Mouse (Mus musculus) forebrain, embryonic 12.5 days (tissue): ENCODE measurements around the gene Gphb5. TPM values are rescaled to one million over a fixed set of nuclear protein-coding genes. Genes with fewer than 3 reads are reported as not detected.

ENCODE experiments used
- ATAC-seq: fragments of 200-750 bp; cut with Nextera tagmentation; 2 replicates; pipeline ENCODE4 v1.8.0; 2017; ENCODE audit warnings: moderate TSS enrichment; ENCODE audit not compliant: low FRiP score
- H3K27ac ChIP-seq: fragments of 300-500 bp; sonication (generic); 2 replicates; pipeline ENCODE4 v1.5.1; 2016; ENCODE audit warnings: mild to moderate bottlenecking
- H3K27me3 ChIP-seq: fragments of 300-500 bp; sonication (generic); 2 replicates; pipeline ENCODE4 v1.6.1; 2016; ENCODE audit warnings: mild to moderate bottlenecking
- H3K36me3 ChIP-seq: fragments of 300-500 bp; sonication (generic); replicated peaks from 2 replicates; pipeline ENCODE4 v1.6.1; 2016; ENCODE audit warnings: mild to moderate bottlenecking
- H3K4me1 ChIP-seq: fragments of 300-500 bp; sonication (generic); 2 replicates; pipeline ENCODE4 v1.6.1; 2016
- H3K4me2 ChIP-seq: fragments of 300-500 bp; sonication (generic); 2 replicates; pipeline ENCODE4 v1.6.1; 2016; ENCODE audit warnings: mild to moderate bottlenecking, moderate library complexity
- H3K4me3 ChIP-seq: fragments of 300-500 bp; sonication (generic); replicated peaks from 2 replicates; pipeline ENCODE4 v1.5.1; 2016; ENCODE audit warnings: mild to moderate bottlenecking
- H3K9ac ChIP-seq: fragments of 300-500 bp; sonication (generic); 2 replicates; pipeline ENCODE4 v1.6.1; 2016; ENCODE audit warnings: mild to moderate bottlenecking
- H3K9me3 ChIP-seq: fragments of 300-500 bp; sonication (generic); 2 replicates; pipeline ENCODE4 v1.6.1; 2016
- WGBS: fragments of 180-500 bp; shearing (Covaris S2); methylation state at CpG from one replicate; pipeline ENCODE4 v1.1.7; 2016; 5-methylcytosine and 5-hydroxymethylcytosine counted together
- polyA plus RNA-seq: library from polyadenylated mRNA; unstranded; fragments of >200 nt; fragmentation: Nextera tagmentation; extraction: Ambion mirVana; gene quantifications from 2 replicates; pipeline ENCODE4 v1.2.1, GENCODE M21; 2016

Gene Gphb5
- polyA plus RNA-seq, 1 experiment from 2014 or later = not detected

DNA sequence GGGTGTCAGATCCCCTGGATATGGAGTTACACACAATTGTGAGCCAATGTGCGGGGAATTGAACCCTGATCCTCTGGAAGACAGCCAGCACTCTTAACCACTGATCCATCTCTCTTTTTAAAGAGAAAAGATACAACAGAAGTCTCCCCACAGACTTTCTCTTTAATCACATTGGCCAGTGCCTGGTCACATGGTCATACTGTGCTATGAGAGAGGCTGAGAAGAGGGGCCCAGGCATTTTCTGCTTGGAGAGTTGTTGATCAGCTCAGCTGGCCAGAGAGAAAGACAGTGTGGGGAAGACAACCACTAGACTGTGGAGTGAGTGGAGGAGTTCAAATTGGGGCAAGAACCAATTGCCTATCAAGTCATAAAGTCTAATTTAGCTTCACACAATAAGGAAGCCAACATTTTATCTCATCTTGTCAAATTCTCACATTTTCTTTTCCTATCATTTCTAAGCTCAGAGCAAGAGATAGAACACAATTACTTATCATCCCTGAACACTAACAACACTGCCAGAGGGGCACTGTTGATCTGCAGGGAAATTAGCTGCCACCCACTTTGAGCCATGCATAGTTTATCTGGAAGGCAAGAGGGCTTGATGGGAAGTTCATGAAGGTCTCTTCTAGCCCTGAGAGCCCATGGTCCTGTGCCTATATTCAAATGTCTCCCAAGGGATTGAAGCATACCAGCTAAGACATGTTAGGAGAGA is 13.3 kb upstream of the Gphb5 start:
- Histone ChIP-seq H3K36me3 (no peaks in the 10 kb centered on the region), H3K9ac (no peak overlapping the region), H3K27me3 (no peaks in the 10 kb centered on the region), H3K9me3 (0 out of 2 replicates have a peak, but pooled peaks cover 2% of the 10 kb centered on the region), H3K4me2 (no peak overlapping the region), H3K4me3 (no peak overlapping the region), H3K4me1 (no peaks in the 10 kb centered on the region), H3K27ac (no peak overlapping the region)
- WGBS = 100% methylated on average over 1 of the region's 1 CpGs
- ATAC-seq = no peak

DNA sequence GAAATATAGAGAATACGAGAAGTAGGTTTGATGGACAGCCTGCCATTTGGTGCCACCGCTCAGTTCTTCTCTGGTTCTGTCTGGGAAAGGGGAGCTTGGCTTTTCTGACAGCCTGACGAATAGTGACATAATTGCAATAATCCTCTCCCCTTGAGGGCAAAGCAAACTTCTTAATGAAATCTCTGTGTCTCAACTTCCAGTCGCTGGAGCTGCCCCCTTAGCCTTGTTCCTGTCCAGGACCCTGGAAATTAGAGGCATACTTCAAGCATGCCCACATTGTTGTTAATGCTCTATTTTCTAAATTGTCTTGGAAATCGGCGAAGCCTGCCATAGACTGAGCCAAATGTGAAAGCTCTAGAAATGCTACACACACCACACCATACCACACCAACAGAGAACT is 12.1 kb upstream of the Gphb5 start:
- Histone ChIP-seq H3K4me3 (no peak overlapping the region), H3K27ac (no peak overlapping the region), H3K36me3 (no peaks in the 10 kb centered on the region), H3K9me3 (0 out of 2 replicates have a peak, but pooled peaks cover 2% of the 10 kb centered on the region), H3K27me3 (no peaks in the 10 kb centered on the region), H3K4me2 (no peak overlapping the region), H3K9ac (no peak overlapping the region), H3K4me1 (no peaks in the 10 kb centered on the region)
- WGBS = 69% methylated on average over 6 of the region's 6 CpGs
- ATAC-seq = no peak

DNA sequence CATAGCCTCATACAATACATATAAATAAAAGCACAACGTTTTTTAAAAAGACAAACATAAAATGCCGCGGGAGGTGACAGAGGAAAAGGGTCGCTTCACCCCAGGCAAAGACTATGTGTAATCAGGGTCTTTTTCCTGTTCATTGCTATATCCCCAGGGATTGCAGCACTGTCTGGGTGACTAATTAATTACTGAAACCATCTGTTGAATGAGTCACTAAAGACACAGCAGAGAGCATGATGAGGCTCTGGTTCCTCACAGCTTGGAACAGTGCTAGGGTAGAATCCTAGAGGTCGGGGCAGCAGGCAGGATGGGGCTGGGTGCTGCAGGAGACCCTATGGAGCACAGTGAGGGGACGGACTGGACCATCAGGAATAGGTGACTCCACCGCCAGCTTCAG is 9.3 kb upstream of the Gphb5 start:
- H3K4me2 ChIP-seq = no peak overlapping the region
- 84% methylated on average over 7 of the region's 7 CpGs for WGBS

DNA sequence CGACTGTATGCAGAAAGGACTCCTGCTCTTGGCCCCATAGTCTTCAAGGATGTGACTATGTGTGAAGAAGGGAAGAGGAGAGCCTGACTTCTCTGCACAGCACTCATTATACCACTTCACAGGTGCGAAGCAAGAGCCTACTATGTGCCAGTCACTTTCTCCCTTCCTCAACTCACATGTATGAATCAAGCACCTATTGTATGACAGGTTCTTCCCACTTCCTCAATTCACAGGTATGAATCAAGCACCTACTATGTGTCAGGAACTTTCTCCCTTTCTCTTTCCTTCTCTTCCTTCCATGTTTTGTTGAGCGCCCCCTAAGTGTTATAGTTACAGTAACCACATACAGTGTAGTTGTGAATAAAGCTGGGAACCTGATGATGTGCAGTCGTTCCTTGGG is 8.2 kb upstream of the Gphb5 start:
- Histone ChIP-seq H3K9me3 (no peaks in the 10 kb centered on the region), H3K27ac (no peak overlapping the region), H3K4me1 (no peaks in the 10 kb centered on the region), H3K4me3 (no peak overlapping the region), H3K9ac (no peak overlapping the region), H3K36me3 (no peaks in the 10 kb centered on the region), H3K27me3 (no peaks in the 10 kb centered on the region), H3K4me2 (no peak overlapping the region)
- no peak for ATAC-seq
- WGBS = 87% methylated on average over 4 of the region's 4 CpGs

More for the DNA sequence above, 9.3 kb upstream of the Gphb5 start:
- no peaks in the 10 kb centered on the region for H3K36me3 ChIP-seq
- H3K9ac ChIP-seq = no peak overlapping the region
- H3K9me3 ChIP-seq = no peaks in the 10 kb centered on the region
- H3K4me1 ChIP-seq = no peaks in the 10 kb centered on the region
- no peak overlapping the region for H3K4me3 ChIP-seq
- H3K27me3 ChIP-seq = no peaks in the 10 kb centered on the region
- ATAC-seq = no peak
- no peak overlapping the region for H3K27ac ChIP-seq

DNA sequence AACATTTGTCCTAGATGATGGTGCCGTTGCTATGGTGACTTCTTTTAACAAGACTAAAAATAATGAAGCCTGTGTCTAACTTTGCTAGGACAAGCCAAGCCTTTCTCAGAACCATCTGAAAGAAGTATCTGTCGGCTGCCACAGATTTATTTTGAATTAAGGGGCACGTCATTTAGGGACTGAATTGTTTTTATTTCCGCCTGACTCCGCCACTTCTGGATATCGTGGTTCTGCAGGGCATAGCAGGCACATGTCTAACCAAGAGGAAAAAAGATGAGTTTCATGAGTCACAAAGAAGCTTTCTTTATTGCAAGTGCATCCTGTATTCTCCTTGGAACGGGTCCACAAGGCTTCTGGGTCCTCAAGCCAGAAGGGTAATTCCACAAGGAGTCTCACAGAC is 7.8 kb upstream of the Gphb5 start:
- no peak overlapping the region for H3K9ac ChIP-seq
- no peaks in the 10 kb centered on the region for H3K27me3 ChIP-seq
- H3K36me3 ChIP-seq = no peaks in the 10 kb centered on the region
- no peak for ATAC-seq
- H3K4me1 ChIP-seq = no peaks in the 10 kb centered on the region
- no peak overlapping the region for H3K4me3 ChIP-seq
- no peak overlapping the region for H3K4me2 ChIP-seq
- H3K9me3 ChIP-seq = no peaks in the 10 kb centered on the region
- no peak overlapping the region for H3K27ac ChIP-seq
- WGBS = 83% methylated on average over 7 of the region's 7 CpGs

DNA sequence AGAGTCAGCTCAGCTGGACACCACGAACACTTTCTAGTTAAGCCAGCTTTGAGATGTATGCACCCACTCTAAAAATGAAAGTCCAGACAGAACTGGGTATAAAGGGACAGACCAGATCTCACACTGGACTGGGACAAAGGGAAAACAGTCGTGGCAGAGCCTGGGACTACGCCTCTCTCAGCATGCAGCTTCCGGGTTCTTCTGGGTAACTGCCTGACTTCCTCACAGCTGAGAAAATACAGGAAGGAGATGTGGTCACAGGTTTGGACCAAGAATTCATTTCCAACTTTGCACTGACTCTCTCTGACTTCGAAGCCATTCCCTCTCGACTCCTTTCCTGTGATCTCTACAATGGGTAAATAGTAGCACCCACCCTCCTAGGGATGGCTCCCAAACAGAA is 1.6 kb downstream of the Gphb5 start:
- no peak for ATAC-seq
- Histone ChIP-seq H3K4me3 (no peak overlapping the region), H3K9ac (no peak overlapping the region), H3K36me3 (no peaks in the 10 kb centered on the region), H3K4me1 (no peaks in the 10 kb centered on the region), H3K4me2 (no peak overlapping the region), H3K9me3 (no peaks in the 10 kb centered on the region), H3K27ac (no peak overlapping the region), H3K27me3 (no peaks in the 10 kb centered on the region)
- 75% methylated on average over 6 of the region's 6 CpGs for WGBS

DNA sequence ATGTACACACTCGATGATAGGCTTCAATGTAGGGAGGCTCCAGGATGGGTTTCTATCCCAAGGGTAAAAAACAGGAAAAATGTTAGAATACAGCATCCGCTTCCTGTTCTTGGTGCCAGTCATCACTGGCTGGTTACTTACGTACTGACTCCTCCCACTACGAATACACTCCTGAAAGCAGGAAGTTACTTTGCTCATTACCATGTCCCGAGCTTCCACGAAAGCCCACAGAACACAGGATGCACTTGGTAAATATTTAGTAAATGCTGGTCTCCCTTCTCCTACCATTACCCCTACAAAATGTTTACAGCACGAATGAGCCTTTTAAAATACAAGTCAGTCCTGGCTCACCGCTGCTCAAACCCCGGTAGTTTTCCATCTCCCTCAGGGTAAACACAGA is 3.6 kb downstream of the Gphb5 start:
- no peaks in the 10 kb centered on the region for H3K4me1 ChIP-seq
- H3K9me3 ChIP-seq = no peaks in the 10 kb centered on the region
- H3K4me2 ChIP-seq = no peak overlapping the region
- H3K27ac ChIP-seq = no peak overlapping the region
- H3K9ac ChIP-seq = no peak overlapping the region
- ATAC-seq = no peak
- no peak overlapping the region for H3K4me3 ChIP-seq
- H3K36me3 ChIP-seq = no peaks in the 10 kb centered on the region
- no peaks in the 10 kb centered on the region for H3K27me3 ChIP-seq
- 89% methylated on average over 9 of the region's 9 CpGs for WGBS

DNA sequence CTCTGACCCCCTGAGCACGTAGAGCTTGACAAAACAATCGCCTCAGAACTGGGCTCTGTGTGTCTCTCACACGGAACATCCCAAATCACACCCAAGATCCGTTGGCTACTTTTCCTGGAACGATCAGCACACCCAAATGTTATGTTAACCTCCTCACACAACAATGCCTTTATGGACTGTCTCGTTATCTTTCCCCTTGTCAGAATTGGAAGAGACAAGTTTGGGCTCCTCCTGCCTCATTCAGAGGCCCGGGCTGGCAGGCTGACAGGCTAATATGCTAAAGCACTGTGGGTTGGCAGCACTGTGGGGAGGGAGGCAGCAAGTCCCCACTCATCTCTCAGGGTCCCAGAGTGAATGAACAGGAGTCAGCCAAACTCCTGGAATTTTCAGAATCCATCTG is 19.5 kb downstream of the Gphb5 start:
- Histone ChIP-seq H3K4me2 (no peak overlapping the region), H3K27me3 (no peaks in the 10 kb centered on the region), H3K4me1 (no peaks in the 10 kb centered on the region; the same call in 1 of the 2 replicates), H3K4me3 (no peak overlapping the region), H3K9ac (no peak overlapping the region), H3K27ac (no peak overlapping the region), H3K9me3 (no peaks in the 10 kb centered on the region), H3K36me3 (no peaks in the 10 kb centered on the region)
- WGBS = 51% methylated on average over 7 of the region's 7 CpGs
- ATAC-seq = no peak

DNA sequence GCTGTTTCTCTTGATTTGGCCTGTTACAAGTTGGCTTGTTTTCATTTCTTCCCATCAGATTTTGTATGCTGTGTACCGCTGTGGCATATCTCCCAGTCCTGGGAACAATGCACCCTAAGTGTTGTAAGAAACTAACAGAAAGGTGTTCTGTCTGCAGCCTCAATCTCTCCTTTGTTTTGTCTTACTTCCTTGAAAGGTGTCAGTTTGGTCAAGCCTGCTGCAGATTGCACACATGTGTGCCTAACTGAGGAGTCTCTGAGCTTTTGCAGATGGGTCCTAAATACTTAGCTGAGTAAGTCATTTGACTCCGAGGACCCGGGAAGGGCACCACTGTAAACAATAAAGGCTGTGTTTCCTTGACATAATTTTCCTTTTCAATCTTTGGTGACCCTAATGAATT is 20.0 kb downstream of the Gphb5 start:
- H3K4me1 ChIP-seq = no peaks in the 10 kb centered on the region; the same call in 1 of the 2 replicates
- no peak overlapping the region for H3K4me3 ChIP-seq
- no peaks in the 10 kb centered on the region for H3K27me3 ChIP-seq
- WGBS = 67% methylated on average over 3 of the region's 3 CpGs
- H3K36me3 ChIP-seq = no peaks in the 10 kb centered on the region
- no peak overlapping the region for H3K9ac ChIP-seq
- no peak overlapping the region for H3K27ac ChIP-seq
- no peak overlapping the region for H3K4me2 ChIP-seq
- H3K9me3 ChIP-seq = no peaks in the 10 kb centered on the region
- no peak for ATAC-seq

DNA sequence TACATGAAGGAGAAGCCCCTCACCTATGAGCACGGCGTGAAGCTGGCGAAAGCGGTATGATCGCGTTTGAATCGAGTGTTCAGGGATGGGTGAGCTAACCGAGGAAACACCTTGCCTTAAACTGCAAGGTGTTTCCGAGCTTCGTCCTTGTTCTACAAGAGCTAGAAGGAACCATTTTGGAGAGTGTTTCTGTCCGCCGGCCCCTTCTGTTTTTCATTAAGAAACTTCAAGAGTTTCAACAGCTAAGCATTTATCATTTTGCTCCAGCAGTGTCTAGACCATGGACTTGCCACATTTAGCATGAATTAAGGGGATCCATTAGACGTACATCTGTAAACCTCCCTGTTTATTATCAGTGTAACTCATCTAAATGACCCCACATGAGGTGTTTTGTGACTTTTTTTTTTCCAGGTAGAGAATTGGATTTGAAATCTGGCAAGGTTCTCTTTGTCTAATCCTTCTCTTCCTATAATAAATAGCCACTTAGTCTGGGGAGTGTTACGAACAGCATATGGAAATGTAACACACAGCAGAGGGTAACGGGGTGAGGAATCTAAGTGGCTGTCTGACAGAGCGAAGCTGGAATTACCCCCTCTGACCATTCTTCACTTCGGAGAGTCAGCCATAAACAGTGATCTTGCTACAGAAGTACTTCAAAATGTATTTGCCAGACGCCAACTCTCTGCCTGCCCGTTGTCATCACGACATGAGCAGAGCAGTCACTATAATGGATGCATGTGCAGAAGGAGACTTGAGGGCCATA is 22.4 kb downstream of the Gphb5 start:
- no peaks in the 10 kb centered on the region for H3K27me3 ChIP-seq
- 92% methylated on average over 20 of the region's 20 CpGs for WGBS
- H3K9me3 ChIP-seq = no peaks in the 10 kb centered on the region
- no peaks in the 10 kb centered on the region; the same call in 1 of the 2 replicates for H3K4me1 ChIP-seq
- no peak overlapping the region for H3K4me3 ChIP-seq
- no peaks in the 10 kb centered on the region for H3K36me3 ChIP-seq
- no peak for ATAC-seq
- H3K9ac ChIP-seq = no peak overlapping the region
- H3K4me2 ChIP-seq = no peak overlapping the region
- H3K27ac ChIP-seq = no peak overlapping the region

DNA sequence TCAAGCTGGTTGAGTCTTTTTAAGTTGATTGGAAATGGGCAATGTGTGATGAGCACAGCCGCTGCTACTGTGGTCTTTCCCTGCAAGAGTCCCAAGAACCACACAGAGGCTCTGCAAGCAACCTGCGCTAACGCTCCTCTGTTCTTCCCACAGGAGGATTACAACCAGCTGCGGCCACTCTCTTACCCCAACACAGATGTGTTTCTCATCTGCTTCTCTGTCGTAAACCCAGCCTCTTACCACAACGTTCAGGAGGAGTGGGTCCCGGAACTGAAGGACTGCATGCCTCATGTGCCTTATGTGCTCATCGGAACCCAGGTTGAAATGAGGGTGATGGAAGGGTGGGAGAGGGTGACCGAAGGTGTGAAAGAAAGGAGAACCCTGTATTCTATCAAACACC is 25.1 kb downstream of the Gphb5 start:
- no peaks in the 10 kb centered on the region for H3K4me1 ChIP-seq
- 86% methylated on average over 9 of the region's 9 CpGs for WGBS
- H3K9ac ChIP-seq = no peak overlapping the region
- no peaks in the 10 kb centered on the region for H3K9me3 ChIP-seq
- H3K27me3 ChIP-seq = no peaks in the 10 kb centered on the region
- no peaks in the 10 kb centered on the region for H3K36me3 ChIP-seq
- no peak overlapping the region for H3K4me3 ChIP-seq
- no peak for ATAC-seq
- no peak overlapping the region for H3K4me2 ChIP-seq
- no peak overlapping the region for H3K27ac ChIP-seq

DNA sequence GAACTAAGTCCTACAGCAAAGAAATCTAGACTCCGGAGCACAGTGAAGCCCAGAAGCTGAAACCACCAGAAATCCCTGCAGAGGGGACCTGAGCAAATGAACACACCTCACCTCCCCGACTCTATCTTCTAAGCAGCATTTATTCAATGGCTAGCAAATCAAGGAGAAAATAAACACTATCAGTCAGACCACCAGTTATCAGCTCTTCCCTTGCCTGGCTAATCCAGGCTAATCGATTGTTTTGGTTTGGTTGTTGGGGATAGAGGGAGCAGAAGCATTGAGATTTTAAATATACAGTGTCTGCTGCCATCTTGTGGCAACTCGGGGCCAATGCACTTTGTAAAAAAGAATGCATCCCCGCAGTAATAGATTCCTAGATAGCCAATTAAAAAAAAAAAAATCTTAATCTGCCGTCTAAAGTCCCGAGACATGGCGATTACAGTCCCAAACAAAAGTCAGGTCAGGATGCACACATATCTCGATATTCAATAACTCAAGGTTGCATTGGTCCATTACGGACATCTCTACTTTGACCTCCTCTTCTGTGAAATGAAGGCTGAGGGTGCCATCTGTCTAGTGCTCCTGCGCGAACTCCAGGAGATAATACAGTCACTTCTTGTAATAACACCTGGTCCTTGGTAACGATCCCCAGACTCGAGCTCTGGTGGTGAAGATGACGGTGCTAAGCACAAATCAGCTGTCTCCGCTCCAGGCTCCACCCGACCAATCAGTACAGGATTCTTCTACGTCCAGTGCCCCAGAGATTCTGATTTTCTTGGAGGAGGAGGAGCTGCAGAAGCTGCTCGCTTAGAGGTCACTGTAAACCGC is 27.1 kb downstream of the Gphb5 start:
- no peak overlapping the region for H3K9ac ChIP-seq
- no peak overlapping the region for H3K27ac ChIP-seq
- no peaks in the 10 kb centered on the region for H3K4me1 ChIP-seq
- 45% methylated on average over 20 of the region's 20 CpGs for WGBS
- peak; percentile 67 for ATAC-seq
- no peak overlapping the region for H3K4me3 ChIP-seq
- H3K4me2 ChIP-seq = 0 out of 2 replicates have a peak overlapping the region, but pooled peaks have one; percentile 4
- no peaks in the 10 kb centered on the region for H3K36me3 ChIP-seq
- H3K27me3 ChIP-seq = no peaks in the 10 kb centered on the region
- no peaks in the 10 kb centered on the region for H3K9me3 ChIP-seq
